Mouse (Mus musculus) neural tube, embryonic 13.5 days (tissue): ENCODE measurements around the gene Tent4a. TPM values are rescaled to one million over a fixed set of nuclear protein-coding genes. Genes with fewer than 3 reads are reported as not detected.

Experiments
- ATAC-seq: fragments of 200-750 bp; cut with Nextera tagmentation; 2 replicates; pipeline ENCODE4 v1.8.0; 2017; ENCODE audit warnings: low read depth, mild to moderate bottlenecking, moderate TSS enrichment, moderate library complexity
- H3K27ac ChIP-seq: fragments of 300-500 bp; sonication (generic); replicated peaks from 2 replicates; pipeline ENCODE4 v1.5.1; 2015; ENCODE audit warnings: moderate library complexity, mild to moderate bottlenecking, inconsistent platforms
- H3K27me3 ChIP-seq: fragments of 300-500 bp; sonication (generic); 2 replicates; pipeline ENCODE4 v1.6.1; 2015; ENCODE audit warnings: mild to moderate bottlenecking, inconsistent platforms
- H3K36me3 ChIP-seq: fragments of 300-500 bp; sonication (generic); 2 replicates; pipeline ENCODE4 v1.6.1; 2015; ENCODE audit warnings: mild to moderate bottlenecking, inconsistent platforms
- H3K4me1 ChIP-seq: fragments of 300-500 bp; sonication (generic); replicated peaks from 2 replicates; pipeline ENCODE4 v1.6.1; 2015; ENCODE audit warnings: inconsistent platforms
- H3K4me2 ChIP-seq: fragments of 300-500 bp; sonication (generic); 2 replicates; pipeline ENCODE4 v1.6.1; 2015; ENCODE audit warnings: inconsistent platforms, mild to moderate bottlenecking, moderate library complexity
- H3K4me3 ChIP-seq: fragments of 300-500 bp; sonication (generic); 2 replicates; pipeline ENCODE4 v1.5.1; 2015; ENCODE audit warnings: mild to moderate bottlenecking, inconsistent platforms
- H3K9ac ChIP-seq: fragments of 300-500 bp; sonication (generic); 2 replicates; pipeline ENCODE4 v1.6.1; 2015; ENCODE audit warnings: moderate library complexity, mild to moderate bottlenecking, inconsistent platforms
- H3K9me3 ChIP-seq: fragments of 300-500 bp; sonication (generic); 2 replicates; pipeline ENCODE4 v1.6.1; 2016; ENCODE audit warnings: inconsistent platforms
- WGBS: fragments of 180-500 bp; shearing (Covaris S2); methylation state at CpG from one replicate; pipeline ENCODE4 v1.1.7; 2015; 5-methylcytosine and 5-hydroxymethylcytosine counted together
- polyA plus RNA-seq: library from polyadenylated mRNA; unstranded; fragments of >200 nt; fragmentation: Nextera tagmentation; extraction: Ambion mirVana; gene quantifications from 2 replicates; pipeline ENCODE4 v1.2.1, GENCODE M21; 2015

The Tent4a gene
- polyA plus RNA-seq, 1 experiment from 2014 or later: 6.1 TPM

DNA sequence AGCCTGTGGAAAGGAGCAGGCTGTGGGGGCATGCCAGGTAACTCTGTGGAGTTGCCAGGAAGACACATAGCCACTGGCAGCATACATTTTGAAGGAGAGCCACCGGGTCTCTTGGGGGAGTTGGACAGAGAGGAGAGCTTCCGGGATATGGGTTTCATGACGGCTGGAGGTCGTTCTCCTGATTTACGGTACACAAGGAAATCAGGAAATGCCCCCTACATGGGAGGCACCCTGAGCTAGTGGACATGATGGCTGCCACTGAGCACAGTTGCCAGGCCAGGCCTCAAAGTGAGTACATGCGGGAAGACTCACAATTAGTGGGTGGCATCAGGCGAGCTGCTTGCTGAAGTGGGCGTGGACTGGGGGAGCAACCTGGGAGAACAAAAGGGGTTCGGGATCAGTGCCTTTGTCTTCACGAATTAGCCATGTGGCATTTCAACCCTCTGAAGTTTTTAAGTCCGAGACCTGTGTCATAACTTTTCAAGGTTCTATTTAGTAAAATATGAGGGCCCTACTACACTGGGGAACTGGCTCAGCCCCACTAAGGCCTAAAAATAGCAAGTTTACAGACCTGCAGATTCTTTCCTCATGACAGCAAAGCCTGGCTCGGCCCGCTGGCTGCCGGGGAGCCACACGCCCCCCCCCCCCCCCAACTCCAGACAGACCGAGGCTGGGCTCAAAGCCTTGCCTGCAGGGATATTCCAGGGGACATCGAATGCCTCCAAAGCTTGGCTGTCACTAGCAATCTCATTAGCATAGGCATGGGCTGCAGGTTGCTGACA, 8.3 kb upstream of the Tent4a start:
- no peak overlapping the region for H3K27ac ChIP-seq
- 30% methylated on average over 17 of the region's 17 CpGs for WGBS
- peaks cover 46% of the 10 kb centered on the region for H3K4me1 ChIP-seq
- no peak overlapping the region for H3K4me2 ChIP-seq
- H3K9ac ChIP-seq: no peak overlapping the region
- no peaks in the 10 kb centered on the region for H3K27me3 ChIP-seq
- no peak for ATAC-seq
- no peak overlapping the region for H3K4me3 ChIP-seq
- H3K9me3 ChIP-seq: no peaks in the 10 kb centered on the region
- no peaks in the 10 kb centered on the region for H3K36me3 ChIP-seq

DNA sequence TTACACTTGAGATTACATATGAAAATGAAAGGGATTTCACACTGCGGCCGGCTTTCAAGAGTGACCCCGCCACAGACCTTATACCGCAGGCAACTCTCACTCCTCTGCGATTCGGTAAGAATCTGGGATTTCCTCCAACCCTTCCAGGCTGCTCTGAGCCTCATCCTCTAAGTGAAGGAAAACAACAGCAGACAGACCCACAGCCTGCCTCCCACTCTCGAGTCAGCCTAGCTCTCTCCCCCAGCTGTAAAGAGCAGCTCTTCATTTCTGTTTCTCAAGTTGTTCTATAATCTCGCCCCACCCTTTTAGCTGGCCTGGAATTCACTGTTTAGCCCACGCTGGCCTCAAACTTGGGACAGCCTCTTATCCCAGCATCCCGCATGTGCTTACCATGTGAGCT, 7.4 kb upstream of the Tent4a start:
- no peaks in the 10 kb centered on the region for H3K9me3 ChIP-seq
- H3K4me1 ChIP-seq: peaks cover 46% of the 10 kb centered on the region
- no peaks in the 10 kb centered on the region for H3K27me3 ChIP-seq
- H3K36me3 ChIP-seq: no peaks in the 10 kb centered on the region
- H3K9ac ChIP-seq: no peak overlapping the region
- H3K27ac ChIP-seq: no peak overlapping the region
- 78% methylated on average over 10 of the region's 10 CpGs for WGBS
- no peak overlapping the region for H3K4me3 ChIP-seq
- ATAC-seq: no peak
- H3K4me2 ChIP-seq: no peak overlapping the region

DNA sequence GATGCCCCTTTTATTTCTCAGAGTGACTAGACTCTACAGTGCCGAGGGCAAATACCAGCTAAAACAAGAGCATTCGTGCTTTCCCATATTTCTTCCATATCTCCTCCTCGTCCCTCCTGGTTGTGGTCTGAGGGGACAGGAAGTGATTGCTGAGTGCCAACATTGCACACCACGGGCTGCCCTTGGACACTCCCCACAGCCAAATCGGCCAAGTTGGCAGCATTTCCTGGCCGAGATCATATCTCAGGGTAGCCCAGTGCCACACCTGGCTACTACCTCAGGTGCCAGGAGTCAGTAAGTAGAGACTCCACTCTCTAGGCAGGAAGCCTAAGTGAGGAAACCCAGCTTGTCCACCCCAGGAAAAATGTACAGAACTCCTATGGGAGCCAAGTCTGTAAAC, 6.8 kb upstream of the Tent4a start:
- 82% methylated on average over 6 of the region's 6 CpGs for WGBS
- Histone ChIP-seq H3K4me1 (peaks cover 48% of the 10 kb centered on the region), H3K4me3 (no peak overlapping the region), H3K27me3 (no peaks in the 10 kb centered on the region), H3K4me2 (no peak overlapping the region), H3K9ac (no peak overlapping the region), H3K9me3 (no peaks in the 10 kb centered on the region), H3K27ac (no peak overlapping the region), H3K36me3 (no peaks in the 10 kb centered on the region)
- no peak for ATAC-seq

DNA sequence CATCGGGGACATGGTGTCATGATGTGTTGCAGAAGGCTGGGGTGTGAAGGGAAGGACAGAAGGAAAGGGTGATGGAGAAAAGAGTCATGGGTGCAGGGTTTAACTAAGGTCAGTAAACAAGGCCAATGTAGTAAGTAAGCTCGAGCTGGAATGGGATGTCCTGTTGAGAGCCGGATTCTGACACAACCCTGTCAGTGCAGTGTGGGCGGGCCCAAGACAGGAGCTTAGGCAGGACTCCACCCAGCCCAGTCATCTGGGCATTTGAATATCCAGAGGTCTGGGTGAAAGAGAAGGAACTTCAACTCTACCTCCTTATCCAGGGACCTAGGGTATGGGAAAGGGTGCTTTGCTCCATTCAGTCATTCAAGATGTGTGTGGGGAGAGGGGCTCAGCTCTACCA, 3.9 kb upstream of the Tent4a start:
- 31% methylated on average over 4 of the region's 4 CpGs for WGBS
- no peak for ATAC-seq
- Histone ChIP-seq H3K27me3 (no peaks in the 10 kb centered on the region), H3K9me3 (no peaks in the 10 kb centered on the region), H3K27ac (no peak overlapping the region; the same call in 1 of the 2 replicates), H3K36me3 (no peaks in the 10 kb centered on the region), H3K4me2 (no peak overlapping the region; the same call in 1 of the 2 replicates), H3K4me1 (peaks cover 48% of the 10 kb centered on the region), H3K4me3 (no peak overlapping the region), H3K9ac (no peak overlapping the region)

DNA sequence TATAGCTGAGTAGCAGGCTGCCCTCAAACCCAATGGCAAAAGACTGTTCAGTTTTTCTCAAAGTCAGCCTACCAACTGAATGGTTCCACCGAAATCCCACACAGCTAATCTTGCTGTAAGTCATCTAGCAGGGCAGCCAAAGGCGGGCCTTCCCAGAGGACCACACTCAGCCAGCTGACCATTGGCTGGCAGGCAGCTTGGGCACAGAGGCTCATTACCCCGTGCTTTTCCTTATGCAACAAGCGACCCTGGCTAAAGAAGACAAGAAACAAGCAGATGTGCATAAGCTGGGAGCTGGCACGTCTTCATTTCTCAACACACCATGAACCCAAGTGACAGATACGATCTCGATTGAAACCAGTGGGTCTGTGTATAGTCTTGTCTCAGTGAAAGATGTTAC, 2.9 kb upstream of the Tent4a start:
- Histone ChIP-seq H3K36me3 (no peaks in the 10 kb centered on the region), H3K9me3 (no peaks in the 10 kb centered on the region), H3K4me1 (peaks cover 47% of the 10 kb centered on the region), H3K27ac (no peak overlapping the region), H3K4me3 (no peak overlapping the region), H3K9ac (no peak overlapping the region), H3K27me3 (no peaks in the 10 kb centered on the region), H3K4me2 (no peak overlapping the region)
- no peak for ATAC-seq
- 74% methylated on average over 7 of the region's 7 CpGs for WGBS

DNA sequence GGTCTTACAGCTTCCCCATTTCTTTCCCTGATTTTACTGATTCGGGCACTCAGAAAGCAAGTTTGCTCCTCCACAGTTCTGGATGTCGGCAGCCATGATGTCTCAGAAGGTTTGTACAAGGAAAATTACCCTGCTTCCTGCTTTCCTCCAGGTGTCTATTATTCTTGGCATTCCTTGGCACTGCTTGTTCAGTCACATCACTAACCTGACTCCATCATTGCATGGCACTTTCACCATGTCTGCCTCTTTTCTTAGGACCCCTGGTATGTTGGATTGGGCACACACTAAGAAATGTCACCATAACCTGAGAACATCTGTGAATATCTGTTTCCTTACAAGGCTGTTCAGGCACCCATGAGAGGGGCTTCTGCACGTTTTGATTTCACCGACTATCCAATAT, 1.6 kb upstream of the Tent4a start:
- Histone ChIP-seq H3K4me3 (peak overlapping the region; percentile 94; the same call in 1 of the 2 replicates), H3K9ac (peak overlapping the region; percentile 36; the same call in 1 of the 2 replicates), H3K27me3 (no peaks in the 10 kb centered on the region), H3K4me2 (peak overlapping the region; percentile 85), H3K9me3 (no peaks in the 10 kb centered on the region), H3K36me3 (no peaks in the 10 kb centered on the region), H3K4me1 (peaks cover 60% of the 10 kb centered on the region), H3K27ac (no peak overlapping the region)
- ATAC-seq: no peak
- WGBS: 82% methylated on average over 4 of the region's 4 CpGs

DNA sequence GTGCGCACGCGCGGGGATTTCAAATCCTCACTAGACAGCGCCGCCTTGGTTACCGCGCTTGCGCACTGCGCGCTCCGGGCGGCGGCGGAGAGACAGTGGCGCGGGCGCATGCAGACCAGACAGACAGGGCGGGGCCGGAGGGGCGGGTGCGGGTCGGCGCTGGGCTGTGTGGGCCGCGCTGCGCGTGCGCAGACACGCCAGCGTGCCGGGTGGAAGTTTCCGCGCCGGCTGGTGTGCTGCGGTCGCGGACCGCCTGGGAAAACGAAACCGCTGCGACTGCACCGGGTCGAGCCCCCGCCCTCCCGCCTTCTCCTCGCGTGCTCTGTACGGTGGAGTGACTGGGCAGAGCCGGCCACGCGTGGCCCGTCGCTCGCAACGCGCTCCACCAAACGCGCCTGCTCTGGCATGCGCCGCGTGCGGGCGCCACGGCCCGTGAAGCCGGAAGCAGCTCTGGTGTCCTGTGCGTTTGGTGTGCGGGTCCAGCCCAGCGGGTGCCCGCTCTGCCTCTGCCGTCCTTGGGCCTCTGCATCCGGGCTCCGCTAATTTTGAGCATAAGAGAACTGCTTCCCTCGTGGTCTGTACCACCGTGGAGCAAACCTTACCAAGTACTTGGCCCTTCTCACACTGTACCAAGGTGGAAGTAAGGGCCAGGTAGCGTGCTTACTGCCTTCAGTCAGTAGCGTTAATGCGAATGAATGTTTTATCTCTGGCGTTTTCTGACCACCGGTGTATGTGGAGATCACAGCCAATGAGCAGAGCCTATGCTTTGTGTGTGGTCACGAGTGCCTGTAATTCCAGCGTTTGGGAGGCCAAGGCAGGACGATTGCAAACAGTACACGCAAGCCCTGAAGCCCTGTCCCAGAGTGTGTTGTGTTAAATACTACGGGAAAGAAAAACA, 486 bp upstream of the Tent4a start:
- Histone ChIP-seq H3K9me3 (no peaks in the 10 kb centered on the region), H3K4me1 (peaks cover 66% of the 10 kb centered on the region), H3K36me3 (no peaks in the 10 kb centered on the region), H3K4me2 (peak overlapping the region; percentile 85), H3K9ac (peak overlapping the region; percentile 94), H3K27me3 (no peaks in the 10 kb centered on the region), H3K4me3 (peak overlapping the region; percentile 94), H3K27ac (peak overlapping the region; percentile 96)
- ATAC-seq: peak; percentile 93
- WGBS: 1% methylated on average over 86 of the region's 86 CpGs

DNA sequence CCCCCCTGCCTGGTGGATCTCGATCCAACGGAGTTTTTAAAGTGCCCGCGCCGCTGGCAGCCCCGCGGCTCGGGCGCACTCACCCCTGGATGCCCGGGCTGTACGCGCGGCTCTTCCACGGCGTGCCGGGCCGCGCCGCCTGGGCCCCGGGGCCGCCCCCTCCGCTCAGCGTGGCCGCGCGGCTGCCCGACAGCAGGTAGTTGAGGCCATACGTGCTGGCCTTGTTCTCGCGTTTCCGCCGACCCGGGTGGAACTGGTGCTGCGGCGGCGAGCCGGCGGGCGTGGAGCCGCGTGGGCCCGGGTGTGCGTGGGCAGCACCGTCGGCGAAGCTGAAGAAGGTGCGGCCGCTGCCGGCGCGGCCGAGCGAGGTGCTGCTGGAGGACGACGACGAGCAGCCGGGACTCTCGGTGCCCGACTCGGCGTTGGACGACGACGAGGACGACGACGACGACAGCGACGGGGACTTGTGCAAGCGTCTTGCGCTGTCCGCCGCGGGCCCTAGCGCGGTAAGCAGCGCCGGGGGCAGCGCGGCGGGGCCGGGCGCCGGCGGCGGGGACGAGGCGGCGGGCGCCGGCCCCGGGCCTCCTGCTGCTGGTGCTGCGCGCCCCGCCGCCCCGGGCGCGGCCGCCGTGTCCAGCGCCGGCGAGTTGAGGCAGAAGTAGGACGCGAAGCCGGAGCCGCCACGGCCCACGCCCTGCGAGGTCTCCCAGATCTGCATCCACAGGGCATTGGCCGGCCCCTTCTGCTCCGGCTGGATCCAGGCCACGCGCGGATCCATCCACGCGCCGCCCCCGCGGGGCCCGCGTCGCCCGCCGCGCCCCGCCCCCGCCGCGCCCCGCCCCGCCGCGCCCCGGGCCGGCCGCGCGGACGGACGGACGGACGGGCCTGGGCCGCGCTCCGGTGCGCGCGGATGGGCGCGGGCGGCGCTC, 748 bp downstream of the Tent4a start, which contains the start of gene Nsun2:
TSS of gene Nsun2 (plus strand) at position 342 of the 929 bp plus-strand sequence.
- ATAC-seq: peak; percentile 5
- under 1% methylated on average over 95 of the region's 155 CpGs for WGBS
- peaks cover 66% of the 10 kb centered on the region for H3K4me1 ChIP-seq

DNA sequence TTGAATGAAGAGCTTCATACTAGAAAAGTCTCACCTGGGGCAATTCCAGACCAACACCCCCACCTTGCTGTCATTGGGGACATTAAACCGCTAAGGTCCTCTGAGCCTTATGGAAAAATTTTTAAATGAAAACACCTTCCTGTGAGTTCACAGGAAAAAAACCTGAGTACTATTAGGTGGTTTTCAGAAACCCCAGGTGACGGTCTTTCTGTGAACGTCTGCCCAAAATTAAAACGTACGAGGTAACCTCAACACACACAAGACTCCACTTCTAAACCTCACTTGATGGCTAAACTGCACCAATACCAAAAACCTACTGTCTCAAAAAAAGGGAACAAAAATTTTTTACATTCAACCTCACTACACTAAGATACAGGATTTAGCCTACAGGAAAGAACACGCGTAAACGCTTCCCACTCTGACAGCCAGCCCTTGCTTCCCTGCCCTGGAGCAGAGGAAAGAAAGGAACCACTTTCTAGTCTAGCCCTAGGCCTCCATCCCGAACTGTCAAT, 1.5 kb downstream of the Tent4a start:
- ATAC-seq: no peak
- 1% methylated on average over 9 of the region's 9 CpGs for WGBS
- Histone ChIP-seq H3K36me3 (no peaks in the 10 kb centered on the region), H3K4me3 (peak overlapping the region; percentile 94), H3K9ac (peak overlapping the region; percentile 94), H3K4me2 (peak overlapping the region; percentile 98), H3K27me3 (no peaks in the 10 kb centered on the region), H3K4me1 (peaks cover 66% of the 10 kb centered on the region), H3K27ac (peak overlapping the region; percentile 96), H3K9me3 (no peaks in the 10 kb centered on the region)

More for the DNA sequence above, 748 bp downstream of the Tent4a start, which contains the start of gene Nsun2:
- H3K27ac ChIP-seq: peak within 1 kb of the TSS; percentile 96
- peak within 1 kb of the TSS; percentile 94 for H3K9ac ChIP-seq
- H3K4me2 ChIP-seq: peak within 1 kb of the TSS; percentile 98
- no peaks in the 10 kb centered on the region for H3K27me3 ChIP-seq
- H3K9me3 ChIP-seq: no peaks in the 10 kb centered on the region
- peak within 1 kb of the TSS; percentile 94 for H3K4me3 ChIP-seq
- no peaks in the 10 kb centered on the region for H3K36me3 ChIP-seq

DNA sequence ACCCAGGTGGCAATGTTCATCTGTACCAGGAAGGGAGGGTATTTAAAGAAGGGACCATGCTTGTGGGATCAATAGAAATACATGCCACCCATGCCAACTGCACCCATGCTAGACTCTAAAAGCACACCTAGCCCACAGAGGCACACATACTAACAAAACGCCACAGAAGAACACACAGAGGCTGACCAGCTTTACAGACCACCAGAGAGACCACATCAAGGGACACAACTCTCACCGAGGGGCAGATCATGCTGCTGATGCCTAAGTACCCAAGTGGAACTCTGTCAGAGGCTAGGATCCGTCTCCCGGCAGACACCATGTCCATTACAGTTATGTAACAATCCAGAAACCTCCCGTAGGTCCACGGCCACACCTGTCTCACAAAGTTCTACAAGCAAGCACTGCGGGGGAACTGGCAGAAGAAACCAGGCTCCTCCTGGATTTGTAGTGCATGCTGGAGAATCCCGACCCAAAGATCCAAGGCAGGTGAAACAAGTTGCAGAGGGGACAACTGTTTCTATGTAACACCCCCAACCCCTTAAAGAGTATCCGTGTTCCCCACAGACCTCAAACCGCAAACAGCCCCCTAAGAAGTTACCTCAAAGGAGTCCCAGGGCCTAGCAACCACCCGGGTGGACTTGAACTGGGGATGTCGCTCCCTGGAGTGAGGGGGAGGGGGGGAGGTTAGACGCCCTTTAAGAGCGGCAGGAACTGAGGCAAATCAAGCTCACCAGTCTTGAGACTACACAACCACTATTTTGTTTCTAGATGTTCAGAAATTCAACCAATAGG, 2.1 kb downstream of the Tent4a start:
- H3K4me1 ChIP-seq: peaks cover 71% of the 10 kb centered on the region
- peak overlapping the region; percentile 94 for H3K4me3 ChIP-seq
- peak overlapping the region; percentile 94 for H3K9ac ChIP-seq
- H3K36me3 ChIP-seq: no peaks in the 10 kb centered on the region
- WGBS: 24% methylated on average over 14 of the region's 14 CpGs
- no peak for ATAC-seq
- peak overlapping the region; percentile 98 for H3K4me2 ChIP-seq
- H3K27me3 ChIP-seq: no peaks in the 10 kb centered on the region
- H3K27ac ChIP-seq: no peak overlapping the region
- H3K9me3 ChIP-seq: no peaks in the 10 kb centered on the region

DNA sequence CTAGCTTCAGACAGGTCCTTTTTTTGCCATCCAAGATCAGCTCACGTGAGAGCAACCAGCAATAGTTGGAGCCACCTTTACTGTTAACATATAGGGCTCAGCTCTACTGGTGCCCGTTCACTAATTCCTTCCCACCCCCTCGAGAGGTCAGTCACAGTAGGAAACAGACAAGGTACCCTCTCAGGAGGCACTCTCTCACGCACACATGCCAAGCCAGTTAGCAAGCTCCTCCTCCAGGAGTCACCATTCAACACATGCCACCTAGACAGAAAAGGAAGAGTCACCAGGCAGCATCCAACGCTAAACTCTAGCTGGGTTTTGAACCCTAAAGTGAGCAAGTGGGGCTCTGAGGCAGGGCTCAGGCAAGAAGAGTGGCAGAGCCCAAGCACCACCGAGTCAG, 3.0 kb downstream of the Tent4a start:
- Histone ChIP-seq H3K27me3 (no peaks in the 10 kb centered on the region), H3K9me3 (no peaks in the 10 kb centered on the region), H3K4me2 (peak overlapping the region; percentile 98), H3K4me3 (peak overlapping the region; percentile 94), H3K36me3 (no peaks in the 10 kb centered on the region), H3K4me1 (peaks cover 78% of the 10 kb centered on the region), H3K9ac (peak overlapping the region; percentile 94), H3K27ac (no peak overlapping the region)
- no peak for ATAC-seq
- 58% methylated on average over 6 of the region's 6 CpGs for WGBS
